8 mouse cellular contexts compared by ENCODE assay signal in the genomic region with DNA sequence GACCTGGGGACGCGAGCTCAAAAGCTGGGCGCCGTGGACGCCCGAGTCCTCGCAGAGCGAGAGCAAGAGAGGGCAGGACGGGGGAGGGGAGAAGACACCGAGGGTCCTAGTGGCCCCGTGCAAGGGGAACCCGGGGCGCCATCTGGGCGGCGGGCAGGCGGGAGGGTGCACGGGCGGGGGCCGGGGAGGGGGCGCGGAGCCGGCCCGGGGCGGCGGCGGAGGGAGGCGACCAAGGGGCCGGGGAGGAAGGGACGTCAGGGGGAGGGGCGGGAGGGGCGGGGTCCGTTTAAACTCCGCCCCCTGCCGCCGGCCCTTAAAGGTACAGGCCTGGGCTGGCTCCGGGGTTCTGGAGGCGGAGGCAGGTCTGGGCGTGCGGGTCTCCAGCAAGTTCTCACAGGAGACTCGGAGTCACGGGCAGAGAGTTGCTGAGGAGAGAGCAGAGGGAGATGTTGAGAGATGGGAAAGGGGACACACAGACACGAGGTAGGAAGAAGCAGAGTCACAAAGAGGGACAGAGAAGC. TPM values are rescaled to one million over a fixed set of nuclear protein-coding genes. Genes with fewer than 3 reads are reported as not detected.
DNase-seq lines count a peak whose midpoint lies in the region; ATAC-seq and TF ChIP-seq lines count a peak whose summit lies in the region.

Gene Mark4, minus strand, starts transcription at position 231 of the 521 bp plus-strand sequence.

- H3K9ac ChIP-seq in embryonic facial prominence, embryonic 15.5 days: peak within 1 kb of the TSS; percentile 89
- peak within 1 kb of the TSS; percentile 88 for H3K9ac ChIP-seq in kidney, embryonic 14.5 days (ENCODE audit: low read depth, low read length)
- peak within 1 kb of the TSS; percentile 96 for H3K9ac ChIP-seq in liver, adult 2 months (ENCODE audit: low read depth, low read length)

- peak; percentile 87 for ATAC-seq in embryonic facial prominence, embryonic 15.5 days (ENCODE audit: insufficient number of reproducible peaks, low FRiP score, low TSS enrichment, low read depth)
- peak; percentile 85 for ATAC-seq in kidney, embryonic 14.5 days (ENCODE audit: low FRiP score, low TSS enrichment)

- TF ChIP-seq POLR2A in bone marrow macrophage, adult 2 months (IDR thresholded peaks at IDR 0.05; ENCODE audit: borderline replicate concordance, low read depth, low read length): 0 out of 2 replicates have a peak, but pooled peaks have one; percentile 46
- TF ChIP-seq POLR2A in liver, adult 2 months (IDR thresholded peaks at IDR 0.05; ENCODE audit: extremely low read depth, insufficient read depth, low read length): peak; percentile 75; the same call in 1 of the 2 replicates
- peak; percentile 66 for TF ChIP-seq POLR2A in myocyte (IDR thresholded peaks at IDR 0.05; ENCODE audit: insufficient read length, low read depth)

- H3K4me1 ChIP-seq in bone marrow macrophage, adult 2 months (ENCODE audit: control insufficient read depth, insufficient read depth, low read length): peaks cover 15% of the 10 kb centered on the region
- H3K4me1 ChIP-seq in embryonic facial prominence, embryonic 15.5 days: peaks cover 33% of the 10 kb centered on the region
- peaks cover 10% of the 10 kb centered on the region; the same call in 1 of the 2 replicates for H3K4me1 ChIP-seq in kidney, embryonic 14.5 days (ENCODE audit: control insufficient read depth, insufficient read depth, low read length)
- peaks cover 10% of the 10 kb centered on the region for H3K4me1 ChIP-seq in liver, adult 2 months (ENCODE audit: control insufficient read depth, insufficient read depth, low read length)

- H3K27ac ChIP-seq in bone marrow macrophage, adult 2 months (ENCODE audit: insufficient read depth, low read depth, low read length): peak within 1 kb of the TSS; percentile 24; the same call in 1 of the 2 replicates
- H3K27ac ChIP-seq in embryonic facial prominence, embryonic 15.5 days (replicated peaks): peak within 1 kb of the TSS; percentile 80
- H3K27ac ChIP-seq in kidney, embryonic 14.5 days (ENCODE audit: low read depth, low read length): peak within 1 kb of the TSS; percentile 79
- H3K27ac ChIP-seq in liver, adult 2 months (replicated peaks; ENCODE audit: insufficient read depth, low read depth, low read length): peak within 1 kb of the TSS; percentile 40

- H3K79me2 ChIP-seq in liver, adult 2 months (ENCODE audit: control insufficient read depth, insufficient read depth, low read length): peaks cover 35% of the 10 kb centered on the region
- H3K79me2 ChIP-seq in myocyte (ENCODE audit: control insufficient read depth, insufficient read depth): peaks cover 20% of the 10 kb centered on the region

- peaks cover 14% of the 10 kb centered on the region for H3K36me3 ChIP-seq in embryonic facial prominence, embryonic 15.5 days
- H3K36me3 ChIP-seq in kidney, embryonic 14.5 days (ENCODE audit: control insufficient read depth, insufficient read depth, low read length): peaks cover 9% of the 10 kb centered on the region
- no peaks in the 10 kb centered on the region for H3K36me3 ChIP-seq in liver, adult 2 months (ENCODE audit: control insufficient read depth, insufficient read depth, low read length)
- no peaks in the 10 kb centered on the region for H3K36me3 ChIP-seq in myocyte (ENCODE audit: control insufficient read depth, insufficient read depth)

- peak; percentile 86 for DNase-seq in A20 (ENCODE audit: low read depth, low spot score)
- peak; percentile 67 to 74 for DNase-seq in heart, adult 9 months (ENCODE audit: low spot score in 2 of 2)
- peak; percentile 44 for DNase-seq in liver, adult 2 months (ENCODE audit: extremely low read depth, low read depth, low spot score)
- peak; percentile 71 to 89 for DNase-seq in spleen, postnatal 4 days (ENCODE audit: low spot score in 2 of 2)

- peak within 1 kb of the TSS; percentile 87 for H3K4me3 ChIP-seq in bone marrow macrophage, adult 2 months (ENCODE audit: insufficient read depth, low read length)
- peak within 1 kb of the TSS; percentile 85 for H3K4me3 ChIP-seq in embryonic facial prominence, embryonic 15.5 days (replicated peaks)
- peak within 1 kb of the TSS; percentile 96 for H3K4me3 ChIP-seq in kidney, embryonic 14.5 days (ENCODE audit: low read length)
- peak within 1 kb of the TSS; percentile 98 for H3K4me3 ChIP-seq in liver, adult 2 months (ENCODE audit: insufficient read depth, low read depth, low read length)
- peak within 1 kb of the TSS; percentile 64 for H3K4me3 ChIP-seq in myocyte

- H3K9me3 ChIP-seq in embryonic facial prominence, embryonic 15.5 days (replicated peaks): no peaks in the 10 kb centered on the region
- no peaks in the 10 kb centered on the region for H3K9me3 ChIP-seq in kidney, embryonic 14.5 days (ENCODE audit: control insufficient read depth, low read length)

- under 1% methylated on average over 22 of the region's 42 CpGs for WGBS in embryonic facial prominence, embryonic 15.5 days
- under 1% methylated on average over 28 of the region's 42 CpGs for WGBS in kidney, embryonic 14.5 days
- under 1% methylated on average over 31 of the region's 42 CpGs for WGBS in liver, adult 2 months

- no peak for TF ChIP-seq CTCF in bone marrow macrophage, adult 2 months (IDR thresholded peaks at IDR 0.05; ENCODE audit: low read depth, low read length)
- TF ChIP-seq CTCF in liver, adult 2 months (IDR thresholded peaks at IDR 0.05; ENCODE audit: low read depth, low read length): no peak

- peak within 1 kb of the TSS; percentile 93 for H3ac ChIP-seq in myocyte (ENCODE audit: control insufficient read depth, insufficient read length)

- no peaks in the 10 kb centered on the region for H3K27me3 ChIP-seq in embryonic facial prominence, embryonic 15.5 days
- no peaks in the 10 kb centered on the region for H3K27me3 ChIP-seq in kidney, embryonic 14.5 days (ENCODE audit: control insufficient read depth, insufficient read depth, low read length)
- no peaks in the 10 kb centered on the region for H3K27me3 ChIP-seq in liver, adult 2 months (ENCODE audit: control insufficient read depth, insufficient read depth, low read length)
- no peaks in the 10 kb centered on the region for H3K27me3 ChIP-seq in myocyte (ENCODE audit: control insufficient read depth, insufficient read depth, insufficient read length)

- peak within 1 kb of the TSS; percentile 93 for H3K4me2 ChIP-seq in embryonic facial prominence, embryonic 15.5 days (replicated peaks)
- H3K4me2 ChIP-seq in kidney, embryonic 14.5 days (replicated peaks; ENCODE audit: low read depth, low read length): peak within 1 kb of the TSS; percentile 86
- H3K4me2 ChIP-seq in myocyte (ENCODE audit: low read depth): peak within 1 kb of the TSS; percentile 69

TF ChIP-seq in myocyte, 11 proteins besides CTCF, POLR2A, EP300 and RAD21:
- TF ChIP-seq POLR2AphosphoS2 (IDR thresholded peaks at IDR 0.05; ENCODE audit: insufficient read length, low read depth): peak; percentile 34
- no peak for TF ChIP-seq MYOG (IDR thresholded peaks at IDR 0.05; ENCODE audit: control insufficient read depth in 1 of 3, insufficient read depth in 1 of 3, insufficient read length in 2 of 3, low read depth in 2 of 3)

RNA-seq across cellular contexts. Expression of gene Mark4, which starts in this region (rescaled TPM):
- polyA plus RNA-seq in bone marrow macrophage, adult 2 months (2012; ENCODE audit: insufficient read depth, insufficient read length, missing spikeins): 21.3 and 21.4 TPM in 2 replicates
- polyA plus RNA-seq in embryonic facial prominence, embryonic 15.5 days (2015; fragmentation: Nextera tagmentation; extraction: Ambion mirVana): 11.8 and 14.4 TPM in 2 replicates
- polyA plus RNA-seq in kidney, embryonic 14.5 days (2014; fragmentation: Nextera tagmentation; extraction: Ambion mirVana): 10.4 and 12.1 TPM in 2 replicates
- total RNA-seq in liver, adult 2 months (2014; rRNA removed): 1.8 and 2.8 TPM in 2 replicates
- polyA plus RNA-seq in liver, adult 2 months (2012; rRNA removed): 4.9 and 6.4 TPM in 2 replicates
- 18.2 TPM for polyA plus RNA-seq in myocyte (2012; fragmentation: generic; extraction: Trizol)

Comparison
In these comparisons a context has a peak if more than half of its experiments do, and no peak if none do; other contexts are left out.
1. Peak in every context shown above with its lines: DNase-seq, ATAC-seq, H3K4me3 ChIP-seq and H3K27ac ChIP-seq.
2. H3K27ac ChIP-seq: peak in every context shown above with its lines; median percentile 80 in embryonic facial prominence, embryonic 15.5 days; 79 in kidney, embryonic 14.5 days; 40 in liver, adult 2 months; 24 in bone marrow macrophage, adult 2 months.